Mouse (Mus musculus) thymus, postnatal 25 days (tissue): ENCODE measurements around the gene Tmem179b.
A peak's percentile ranks its signal among the peaks of the same experiment; 100 is the strongest.

Experiments used
- DNase-seq: peaks from one replicate; pipeline ENCODE4 v3.0.0; 2022

Tmem179b gene

GRCm38 (mm10) chr19:8727495-8728114 is 46.7 kb downstream of the Tmem179b start:
- no peak for DNase-seq

GRCm38 (mm10) chr19:8726609-8727390 is 47.5 kb downstream of the Tmem179b start:
- DNase-seq: no peak

GRCm38 (mm10) chr19:8725081-8725613 is 49.1 kb downstream of the Tmem179b start:
- no peak for DNase-seq

GRCm38 (mm10) chr19:8724392-8724791 is 49.9 kb downstream of the Tmem179b start:
- no peak for DNase-seq

- no peak for DNase-seq
Measured at GRCm38 (mm10) chr19:8723574-8724346, 50.5 kb downstream of the Tmem179b start.

GRCm38 (mm10) chr19:8722907-8723573 is 51.2 kb downstream of the Tmem179b start, which contains the start of gene Slc3a2:
Gene Slc3a2, minus strand, starts transcription at chr19:8723369.
- DNase-seq: peak; percentile 95

GRCm38 (mm10) chr19:8722559-8722906 is 51.7 kb downstream of the Tmem179b start:
- DNase-seq: no peak
